Mouse (Mus musculus) right cerebral cortex, adult 2 months (tissue): ENCODE data around the gene Gtf2i.

Experiments used
- DNase-seq, 2 experiments: peaks; one replicate each; pipeline ENCODE4 v3.0.0; 2021 to 2022; ENCODE audit warnings: low spot score in 2 of 2

Gtf2i gene

DNA sequence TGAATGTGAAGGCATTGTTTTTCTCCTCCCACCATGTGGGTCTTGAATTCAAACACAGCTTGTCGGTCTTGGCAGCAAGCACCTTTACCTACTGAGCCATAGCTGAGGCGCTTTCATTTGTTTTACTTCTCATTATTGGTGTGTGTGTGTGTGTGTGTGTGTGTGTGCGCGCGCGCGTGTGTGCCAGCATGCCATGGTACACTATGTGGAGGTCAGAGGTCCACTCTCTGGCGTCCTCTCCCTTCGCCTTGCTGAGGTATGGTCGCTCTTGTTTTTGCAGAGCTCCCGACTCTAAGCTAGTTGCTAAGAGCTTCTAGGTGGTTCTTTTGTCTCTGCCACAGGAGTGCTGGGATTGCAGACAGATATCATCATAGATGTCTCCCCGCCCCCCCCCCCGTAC, 7.8 kb upstream of the Gtf2i start:
- DNase-seq: no peak

DNA sequence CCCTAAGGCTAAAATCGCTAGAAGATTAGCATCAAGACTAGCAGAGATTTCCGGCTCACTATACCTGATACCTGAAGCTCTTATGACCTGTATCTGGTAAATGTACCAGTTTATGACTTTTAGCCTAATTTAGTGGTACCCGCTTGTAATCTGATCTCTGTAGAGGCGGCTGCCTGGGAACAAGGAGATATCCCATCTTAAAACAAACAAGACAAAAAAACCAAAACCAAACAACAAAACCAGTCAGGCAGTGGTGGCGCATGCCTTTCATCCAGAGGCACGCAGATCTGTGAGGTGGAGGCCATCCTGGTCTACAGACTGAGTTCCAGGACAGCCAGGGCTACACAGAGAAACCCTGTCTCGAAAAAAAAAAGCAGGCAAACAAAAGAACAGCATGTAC, 7.1 kb upstream of the Gtf2i start:
- no peak for DNase-seq

DNA sequence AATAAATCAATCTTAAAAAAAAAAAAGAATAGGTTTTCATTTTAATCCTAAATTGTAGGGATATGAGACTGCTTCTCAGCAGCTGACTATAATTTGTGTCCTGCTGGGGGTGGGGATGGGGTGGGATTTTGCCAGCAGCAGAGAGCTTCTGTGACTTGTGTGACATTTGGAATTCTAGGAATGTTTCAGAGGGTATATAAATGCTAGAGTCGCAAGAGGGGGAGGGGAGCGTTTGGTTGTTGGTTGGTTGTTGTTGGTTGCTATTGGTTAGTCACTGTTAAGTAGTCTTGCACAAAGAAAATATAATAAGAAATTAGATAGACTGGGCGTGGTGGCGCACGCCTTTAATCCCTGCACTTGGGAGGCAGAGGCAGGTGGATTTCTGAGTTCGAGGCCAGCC, 4.3 kb upstream of the Gtf2i start:
- no peak for DNase-seq

DNA sequence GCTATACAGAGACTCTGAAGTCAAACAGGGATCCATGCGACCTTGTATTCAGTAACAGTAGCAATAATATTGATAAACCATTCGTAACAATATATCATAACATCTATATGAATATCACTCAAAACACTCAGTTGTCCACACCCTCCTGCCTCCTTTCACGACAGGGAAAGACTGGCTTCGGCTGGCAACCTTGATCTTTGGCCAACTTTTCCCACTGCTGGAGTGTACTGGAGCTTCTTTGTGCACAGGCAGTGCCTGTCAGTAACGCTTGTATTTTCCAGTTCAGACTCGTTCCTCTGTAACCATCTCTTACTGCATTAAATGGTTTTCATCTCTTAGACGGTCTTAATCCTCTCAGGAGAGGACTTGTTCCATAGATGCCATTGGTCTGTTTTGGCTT, 2.2 kb upstream of the Gtf2i start:
- DNase-seq: no peak

DNA sequence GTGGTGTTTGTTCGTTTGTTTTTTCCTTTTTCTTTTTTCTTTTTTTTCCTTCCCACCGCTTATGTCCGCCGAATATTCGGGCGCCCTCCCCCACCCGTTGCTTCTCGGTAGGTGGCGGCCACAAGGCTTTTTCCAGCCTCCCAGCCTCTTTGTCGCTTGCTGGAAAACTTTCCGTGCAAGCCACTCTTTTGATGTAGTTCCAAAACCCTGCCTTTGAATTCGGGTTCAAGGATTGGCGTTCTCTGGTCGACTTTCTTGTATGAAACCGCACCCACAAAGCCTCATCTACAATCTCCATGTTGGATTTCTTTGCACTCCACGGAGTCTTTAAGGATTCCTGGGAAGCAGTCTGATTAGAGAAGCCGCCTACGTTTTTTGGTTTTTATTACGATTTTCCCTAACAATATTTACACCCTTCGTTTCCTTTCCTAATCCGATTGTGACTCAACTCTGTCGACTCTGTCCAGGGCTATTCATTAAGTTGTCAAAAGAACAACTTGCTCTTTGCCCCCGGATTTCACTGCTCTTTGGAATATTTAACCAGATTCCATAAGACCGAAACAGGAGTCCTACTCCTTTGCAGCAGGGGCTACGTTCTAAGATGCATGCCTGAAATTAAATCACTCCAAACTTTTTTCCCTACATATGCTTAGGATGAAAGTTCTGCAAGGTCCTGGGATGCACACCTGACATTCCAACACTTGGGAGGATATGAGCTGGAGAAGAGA, 1.2 kb upstream of the Gtf2i start:
- peak; percentile 52 for DNase-seq

DNA sequence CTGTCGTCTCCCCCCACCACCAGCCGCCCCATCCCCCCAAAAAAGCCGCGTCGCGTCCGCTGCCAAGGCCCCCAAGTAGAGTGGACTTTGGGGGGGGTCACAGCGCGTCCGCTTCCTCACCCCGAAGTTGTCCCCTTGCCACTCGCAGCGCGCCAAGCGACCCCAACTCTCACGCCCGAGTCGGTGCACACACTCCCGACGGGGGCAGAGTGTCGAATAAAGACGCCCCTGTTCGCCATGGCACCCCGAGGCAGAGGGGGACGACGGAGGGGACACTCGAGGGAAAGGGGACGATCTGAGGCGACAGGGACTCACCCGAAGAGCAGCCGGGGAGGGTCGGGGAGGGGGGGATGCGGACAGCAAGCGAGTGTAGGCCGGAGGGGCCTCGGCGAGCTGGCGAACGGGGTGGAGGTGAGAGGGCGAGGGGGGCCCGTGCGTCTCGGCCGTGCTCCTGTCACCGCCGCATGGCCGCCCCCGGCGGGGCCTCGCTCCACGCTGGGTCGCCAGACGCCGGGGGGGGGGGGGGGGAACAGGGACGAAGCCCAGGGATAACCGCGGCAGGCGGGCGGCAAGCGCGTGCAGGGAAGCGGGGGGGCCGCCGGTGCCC, 389 bp downstream of the Gtf2i start:
- DNase-seq: no peak

DNA sequence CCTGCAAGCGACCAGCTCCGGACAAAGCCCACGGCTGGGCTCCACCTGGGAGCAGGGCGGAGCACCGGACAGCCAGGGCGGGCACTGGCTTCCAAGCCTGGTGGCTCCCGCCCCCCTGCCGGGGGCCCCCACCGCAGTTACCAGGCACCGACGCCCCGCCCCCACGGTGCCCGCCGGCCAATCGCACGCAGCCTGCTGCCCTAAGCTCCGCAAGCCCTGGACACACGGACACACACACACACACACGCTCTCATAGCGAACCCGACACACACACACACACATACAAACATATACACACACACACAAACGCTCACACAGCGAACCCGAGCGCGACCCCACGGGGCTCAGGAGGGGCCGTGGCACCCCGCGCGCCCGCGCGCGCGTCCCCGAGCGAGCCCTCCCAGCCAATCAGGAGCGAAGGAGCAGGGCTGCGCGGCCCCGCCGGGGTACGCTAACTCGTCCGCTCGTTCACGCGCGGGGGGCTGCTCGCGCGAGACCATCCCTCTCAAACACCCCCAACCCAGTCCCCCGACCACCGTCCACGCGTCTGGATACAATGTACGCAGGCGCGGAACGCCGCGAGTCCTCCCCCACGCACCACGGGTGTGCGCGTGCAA, 1.0 kb downstream of the Gtf2i start:
- peak; percentile 85 to 92 for DNase-seq

DNA sequence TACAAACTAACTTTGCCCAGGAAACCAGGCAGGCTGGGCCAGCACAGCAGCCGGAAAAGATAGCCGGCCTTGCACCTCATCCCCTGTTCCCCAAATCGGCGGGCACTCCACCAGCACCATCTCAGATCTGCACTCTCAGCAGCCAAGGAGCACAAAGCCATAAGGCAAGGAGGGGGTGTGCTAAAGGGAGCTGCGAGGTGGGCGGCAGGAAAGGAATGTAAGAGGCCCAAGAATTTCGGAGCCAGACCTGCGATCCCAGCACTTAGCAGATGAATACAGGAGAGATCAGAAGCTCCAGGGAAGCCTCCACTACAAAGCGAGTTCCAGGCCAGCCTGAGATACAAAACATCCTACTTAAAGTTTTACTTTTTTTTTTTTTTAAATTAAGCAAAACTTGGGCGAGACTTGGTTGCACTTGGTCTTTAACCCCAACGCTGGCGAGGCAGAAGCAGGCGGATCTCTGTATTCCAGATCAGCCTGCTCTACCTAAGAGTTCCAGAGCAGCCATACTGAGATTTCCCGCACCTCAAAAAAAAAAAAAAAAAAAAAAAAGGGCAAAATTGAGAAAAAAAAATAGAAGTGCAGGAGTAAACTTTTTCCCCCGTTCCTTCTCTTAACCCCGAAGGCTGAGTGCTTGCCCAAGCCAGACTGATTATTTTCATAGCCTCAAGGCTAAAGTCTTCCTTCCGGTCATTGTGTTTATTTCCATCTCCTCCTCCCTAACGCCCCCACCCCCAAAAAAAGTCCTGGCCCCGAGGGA, 1.7 kb downstream of the Gtf2i start:
- DNase-seq: peak; percentile 62 to 69

DNA sequence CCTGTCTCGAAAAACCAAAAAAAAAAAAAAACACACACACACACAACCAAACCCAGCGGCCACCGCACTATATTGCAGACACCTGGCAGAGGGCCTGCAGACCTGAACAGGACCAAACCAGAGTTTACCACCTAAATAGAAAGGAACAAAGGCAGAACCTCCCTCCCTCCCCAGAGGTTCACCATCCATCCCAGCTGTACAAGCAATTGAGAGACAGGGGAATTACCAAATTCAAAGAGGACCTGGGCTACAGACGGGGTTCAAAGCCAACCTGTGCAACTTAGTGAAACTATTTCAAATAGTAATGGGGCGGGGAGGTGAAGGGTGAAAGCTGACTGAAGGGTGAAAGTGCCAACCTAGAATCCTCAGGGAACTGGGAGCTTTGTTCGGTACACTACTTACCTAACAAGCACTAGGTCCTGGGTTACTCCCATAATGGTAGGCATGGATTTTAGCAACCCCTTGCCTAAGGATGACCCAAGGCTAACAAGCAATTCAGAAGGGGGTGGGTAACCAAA, 2.6 kb downstream of the Gtf2i start:
- no peak for DNase-seq

DNA sequence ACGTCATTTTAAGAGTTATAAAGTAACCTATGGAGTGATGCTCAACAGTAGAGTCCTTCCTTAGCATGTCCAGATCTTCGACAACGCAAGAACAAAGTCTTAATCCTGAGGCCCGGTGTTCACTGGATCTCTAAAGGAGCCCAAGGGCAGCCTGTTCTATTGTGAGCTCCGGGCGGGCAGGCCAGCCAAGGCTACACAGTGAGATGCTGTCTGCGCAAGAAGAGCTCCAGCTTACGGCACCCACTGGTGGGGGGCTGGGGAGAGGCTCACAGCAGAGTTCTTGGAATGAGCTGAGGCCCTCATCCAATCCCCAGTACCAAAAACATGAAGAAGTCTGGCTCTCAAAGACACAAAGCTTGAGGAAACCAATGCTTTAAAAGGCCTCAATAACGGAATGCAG, 4.4 kb downstream of the Gtf2i start:
- no peak for DNase-seq

DNA sequence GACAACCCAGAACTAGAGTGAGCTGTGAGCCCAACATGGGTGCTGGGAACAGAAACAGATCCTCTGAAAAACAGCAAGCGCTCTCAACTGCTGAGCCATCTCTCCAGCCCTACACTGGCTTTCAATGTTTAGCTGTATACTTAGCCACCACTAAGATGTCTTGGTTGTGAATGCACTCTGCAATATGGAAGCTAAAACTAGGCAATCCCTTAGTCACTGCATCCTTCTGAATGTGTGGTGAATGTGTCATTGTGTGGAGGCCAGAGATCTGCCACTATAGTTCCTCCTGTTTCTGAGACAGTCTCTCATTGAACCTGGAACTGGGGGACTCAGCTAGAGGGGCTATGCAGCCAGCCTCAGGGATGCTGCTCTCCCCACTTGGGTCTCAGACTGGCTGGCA, 5.2 kb downstream of the Gtf2i start:
- no peak for DNase-seq

DNA sequence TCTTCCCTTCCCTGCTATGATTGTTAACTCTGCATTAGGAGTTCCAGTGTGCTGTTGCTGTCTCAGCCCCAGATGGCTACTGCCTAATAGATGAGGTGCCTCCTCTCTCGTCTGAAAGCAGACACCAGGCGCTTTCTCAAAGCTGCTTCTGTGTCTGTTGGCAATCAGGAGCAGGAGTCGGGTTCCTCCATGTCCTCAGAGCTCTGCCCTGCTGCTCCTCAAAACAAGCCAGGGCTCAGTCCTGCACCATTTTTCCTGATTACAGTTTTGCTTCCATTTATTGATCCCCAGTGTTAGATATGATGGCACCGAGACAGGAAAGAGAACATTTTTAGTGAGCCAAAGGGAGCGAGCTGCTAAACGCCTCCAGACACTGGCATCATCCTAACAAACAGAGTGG, 9.9 kb downstream of the Gtf2i start:
- peak in 1 of 2 experiments; percentile 30 for DNase-seq

DNA sequence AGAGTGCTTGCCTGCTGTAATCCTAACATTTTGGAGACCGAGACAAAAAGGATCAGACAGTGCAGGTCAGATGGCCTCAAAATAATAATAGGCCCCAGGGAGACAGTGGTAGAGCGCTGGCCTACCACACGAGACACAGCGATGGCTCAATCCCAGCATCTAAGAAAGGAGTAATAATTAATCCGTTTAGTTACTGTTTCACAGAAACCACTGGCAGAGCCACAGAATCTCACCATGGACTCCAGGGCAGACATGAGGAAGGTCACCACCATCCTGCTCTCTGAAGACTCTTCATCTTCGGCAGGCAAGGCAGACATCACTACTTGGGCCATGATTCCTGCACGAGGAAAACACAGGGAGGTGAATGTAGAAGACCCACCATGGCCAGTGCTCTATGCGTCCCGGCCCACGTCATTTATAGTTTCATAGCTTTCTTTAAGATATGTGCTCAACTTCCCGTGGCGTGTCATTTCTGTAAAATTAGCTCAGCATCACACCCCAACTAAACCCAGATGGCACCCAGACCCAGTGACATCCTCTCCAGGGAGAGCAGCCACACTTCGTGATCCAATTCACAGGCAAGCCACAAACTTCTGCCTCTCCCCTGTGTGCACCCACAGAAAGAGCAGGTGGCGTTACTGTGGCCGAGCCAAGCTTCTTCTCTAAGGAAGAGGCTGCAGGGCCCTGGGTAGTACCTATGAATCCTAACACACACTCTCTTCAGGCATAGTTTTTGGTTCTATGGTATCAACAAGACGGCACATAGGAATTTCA, 19.1 kb downstream of the Gtf2i start:
- DNase-seq: peak; percentile 50 to 53

DNA sequence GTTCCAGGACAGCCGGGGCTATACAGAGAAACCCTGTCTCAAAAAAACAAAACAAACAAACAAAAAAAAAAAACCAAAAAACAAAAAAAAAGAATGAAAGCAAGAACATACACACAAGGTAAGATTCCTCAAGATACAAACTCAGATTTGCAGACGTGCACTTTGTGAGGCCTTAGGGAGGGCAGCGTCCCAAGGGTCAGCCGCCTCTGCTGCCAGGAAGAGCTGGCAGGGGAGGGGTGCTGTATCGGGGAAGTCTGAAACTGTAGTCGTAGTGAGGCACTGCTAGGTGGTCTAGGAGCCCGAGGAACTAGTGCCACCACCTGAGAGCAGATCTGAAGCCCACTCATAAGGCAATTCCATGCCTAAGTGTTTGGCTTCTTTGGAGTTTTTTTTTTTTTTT, 20.0 kb downstream of the Gtf2i start:
- no peak for DNase-seq

DNA sequence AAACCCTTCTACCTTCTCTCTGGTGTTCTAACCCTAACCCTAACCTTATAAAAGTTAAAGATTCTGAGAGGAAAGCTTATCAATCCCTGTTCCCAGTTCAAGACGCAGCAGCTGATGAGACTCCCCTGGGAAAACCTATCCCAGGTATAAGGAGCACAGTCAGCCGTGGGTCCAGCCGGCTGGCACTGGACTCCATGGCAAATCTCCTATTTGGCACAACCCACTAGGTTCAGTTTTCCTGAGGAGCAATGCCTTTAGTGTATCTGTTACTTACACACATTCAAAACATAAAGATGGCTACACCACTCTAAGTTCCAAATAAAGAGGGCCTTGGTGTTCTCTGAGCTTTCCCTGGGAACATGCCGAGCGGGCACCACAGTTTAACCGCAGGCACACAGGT, 23.5 kb downstream of the Gtf2i start:
- DNase-seq: no peak

DNA sequence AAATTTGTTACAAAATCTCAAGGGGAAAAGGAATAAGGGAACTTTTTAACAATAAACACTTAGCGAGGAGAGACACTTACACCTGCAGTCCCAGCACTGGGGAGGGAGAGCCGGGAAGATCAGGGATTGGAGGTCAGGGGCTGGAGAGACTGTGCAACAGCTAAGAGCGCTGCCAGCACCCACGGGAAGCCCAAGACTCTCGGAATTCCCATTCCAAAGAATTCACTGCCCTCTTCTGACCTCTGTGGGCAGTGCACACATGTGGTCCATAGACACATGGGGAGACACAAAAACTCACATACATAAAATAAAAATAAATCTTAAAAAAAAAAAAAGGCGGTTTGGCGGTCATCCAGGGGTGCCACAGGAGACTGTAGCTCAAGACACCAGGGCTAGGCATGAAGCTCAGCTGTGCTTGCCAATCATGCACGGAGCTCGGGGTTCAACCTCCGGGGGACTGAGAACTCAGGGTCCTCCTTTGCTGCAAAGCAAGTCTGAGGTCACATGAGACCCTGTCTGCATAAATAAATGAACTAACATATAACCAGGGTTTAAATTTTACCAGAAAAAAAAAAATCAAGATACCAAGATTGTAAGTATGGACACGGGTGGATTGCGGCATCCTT, 24.5 kb downstream of the Gtf2i start:
- no peak for DNase-seq

DNA sequence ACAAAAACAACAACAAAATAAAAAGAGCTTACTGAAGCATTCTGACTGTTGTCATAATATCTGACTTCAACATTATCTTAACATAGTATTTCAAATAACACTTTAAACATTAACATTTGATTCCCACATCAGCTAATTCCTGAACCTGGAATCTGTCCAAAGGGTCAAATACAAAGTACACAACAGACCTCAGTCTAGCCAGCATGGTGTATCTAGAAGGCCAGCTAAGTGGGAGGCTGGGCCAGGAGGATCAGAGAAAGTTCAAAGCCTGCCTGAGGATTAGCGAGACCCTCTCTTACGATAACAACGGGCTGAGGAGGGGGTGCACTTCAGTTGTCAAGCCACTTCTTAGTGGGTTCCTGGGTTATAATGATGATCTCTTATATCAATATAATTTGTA, 26.5 kb downstream of the Gtf2i start:
- no peak for DNase-seq

DNA sequence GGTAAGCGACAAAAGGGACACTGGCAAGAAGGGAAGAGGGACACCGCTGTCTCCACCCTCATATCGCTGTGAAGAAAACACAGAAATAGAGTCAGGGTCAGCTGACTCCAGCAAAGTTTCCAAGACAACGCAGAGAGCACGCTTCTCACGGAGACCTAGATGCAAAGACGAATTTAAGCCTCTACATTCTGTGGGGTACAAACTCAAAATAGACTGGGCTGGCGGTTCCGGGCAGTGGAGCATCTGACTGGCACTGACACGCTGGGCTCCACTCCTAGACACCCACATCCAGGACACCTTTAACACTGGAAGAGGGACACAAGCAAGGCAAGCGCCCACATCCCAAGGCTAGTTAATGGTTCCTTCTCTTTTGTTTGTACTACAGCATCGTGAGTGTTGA, 29.6 kb downstream of the Gtf2i start:
- peak; percentile 34 to 43 for DNase-seq

DNA sequence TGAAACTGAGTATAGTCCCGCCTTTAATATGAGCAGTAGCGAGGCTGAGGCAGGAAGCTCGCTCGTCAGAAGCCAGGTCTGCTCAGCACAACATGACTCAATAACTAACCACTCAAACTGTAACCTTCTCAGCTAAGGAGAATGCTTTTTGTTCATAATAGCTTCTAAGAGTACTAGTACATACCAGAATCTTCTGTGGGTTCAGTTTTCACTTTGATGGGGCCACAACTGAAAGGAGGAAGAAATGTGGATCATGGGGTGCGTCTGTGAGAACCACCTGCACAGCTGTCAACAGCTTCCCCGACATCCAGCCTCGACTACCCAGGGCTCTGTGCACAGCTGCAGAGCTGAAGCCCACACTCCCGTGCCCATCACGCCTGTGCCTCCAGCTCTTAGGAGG, 32.0 kb downstream of the Gtf2i start:
- no peak for DNase-seq

DNA sequence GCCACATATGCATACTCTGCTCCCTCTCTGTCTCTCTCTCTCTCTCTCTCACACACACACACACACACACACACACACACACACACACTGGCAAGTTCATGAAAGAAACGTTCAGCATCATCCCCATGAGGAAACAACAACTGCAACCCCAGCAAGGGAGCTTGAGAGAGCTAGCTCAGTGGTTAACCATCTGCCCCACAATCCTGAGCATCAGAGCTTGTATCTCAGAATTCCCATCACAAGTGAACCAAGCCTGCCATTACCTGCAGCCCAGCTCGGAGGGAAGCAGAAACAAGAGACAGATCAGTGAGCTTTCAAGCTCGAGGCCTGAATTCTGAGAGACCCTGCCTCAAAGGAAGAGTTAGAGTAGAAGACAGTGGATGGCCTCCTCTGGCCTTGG, 32.5 kb downstream of the Gtf2i start:
- DNase-seq: no peak

DNA sequence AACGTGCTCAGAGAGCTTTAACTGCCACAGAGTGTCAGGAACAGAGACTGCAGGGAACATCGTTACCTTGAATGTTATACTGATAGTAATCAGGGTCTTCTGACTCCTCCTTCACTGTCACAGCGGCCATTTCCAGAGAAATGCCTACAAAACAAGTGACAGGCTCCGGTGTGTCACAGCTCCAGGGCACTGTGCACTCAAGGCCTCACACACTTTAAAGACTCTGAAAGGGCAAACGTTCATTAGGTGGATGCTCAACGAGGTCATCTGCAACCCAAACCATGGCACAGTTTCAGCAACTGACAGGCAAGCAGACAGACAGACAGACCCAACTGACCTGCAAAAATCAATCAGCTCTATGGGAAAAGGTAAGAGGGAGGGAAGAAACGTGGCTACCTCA, 35.2 kb downstream of the Gtf2i start:
- DNase-seq: no peak
